Mouse (Mus musculus) left cerebral cortex, adult 8-10 months (tissue): ENCODE results near the gene Prss48. TPM values are rescaled to one million over a fixed set of nuclear protein-coding genes. Genes with fewer than 3 reads are reported as not detected.

Source experiments
- DNase-seq, 2 experiments: peaks; one replicate each; pipeline ENCODE4 v3.0.0; 2022; ENCODE audit warnings: low spot score in 2 of 2
- total RNA-seq, 4 experiments: library from RNA; stranded (reverse); gene quantifications; 2 replicates each; pipeline ENCODE4 v1.2.4; 2022

Prss48 gene
- total RNA-seq, result not detected

DNA sequence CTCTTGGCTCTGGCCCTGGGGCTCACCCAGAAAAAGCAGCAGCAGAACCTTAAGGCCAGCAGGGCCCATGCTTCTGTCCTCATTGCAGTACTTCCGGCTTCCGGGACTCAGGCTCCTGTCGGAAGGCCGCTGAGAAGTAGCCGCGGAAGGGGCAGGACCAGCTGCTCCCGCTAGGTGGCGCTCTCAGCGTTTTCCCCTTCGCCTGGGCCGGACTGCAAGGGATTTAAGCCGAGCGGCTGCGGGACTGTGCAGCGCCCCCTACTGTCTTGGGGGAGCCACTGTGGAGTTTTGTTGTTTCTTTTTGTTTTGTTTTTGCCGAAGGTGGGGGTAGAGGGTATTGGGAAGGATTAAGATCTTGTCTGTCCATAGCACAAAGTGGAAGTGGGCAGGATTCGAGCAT lies at the start of gene Prss48:
Prss48 (minus strand) TSS at position 69 of the 400 bp plus-strand sequence.
- no peak for DNase-seq

DNA sequence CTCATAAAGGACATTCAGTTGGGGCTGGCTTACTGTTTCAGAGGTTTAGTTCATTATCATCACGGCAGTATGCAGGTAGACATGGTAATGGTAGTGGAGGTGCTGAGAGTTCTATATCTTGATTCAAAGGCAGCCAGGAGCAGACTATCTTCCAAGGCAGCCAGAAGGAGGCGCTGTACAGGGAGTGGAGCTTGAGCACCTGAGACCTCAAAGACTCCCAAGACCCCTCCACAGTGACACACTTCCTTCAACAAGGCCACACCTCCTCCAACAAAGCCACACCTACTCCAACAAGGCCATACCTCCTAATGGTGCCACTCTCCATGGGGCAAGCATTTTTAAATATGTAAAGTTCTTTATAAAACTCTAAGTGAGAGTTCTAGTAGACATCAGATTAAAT lies 46.8 kb upstream of the Prss48 start:
- no peak for DNase-seq

- DNase-seq, result no peak
Measured at GRCm38 (mm10) chr3:86047686-86048408, 45.6 kb upstream of the Prss48 start.

- DNase-seq, result no peak
Measured at GRCm38 (mm10) chr3:86040286-86041201, 38.3 kb upstream of the Prss48 start.

GRCm38 (mm10) chr3:86038648-86039047 lies 36.4 kb upstream of the Prss48 start:
- no peak for DNase-seq

DNA sequence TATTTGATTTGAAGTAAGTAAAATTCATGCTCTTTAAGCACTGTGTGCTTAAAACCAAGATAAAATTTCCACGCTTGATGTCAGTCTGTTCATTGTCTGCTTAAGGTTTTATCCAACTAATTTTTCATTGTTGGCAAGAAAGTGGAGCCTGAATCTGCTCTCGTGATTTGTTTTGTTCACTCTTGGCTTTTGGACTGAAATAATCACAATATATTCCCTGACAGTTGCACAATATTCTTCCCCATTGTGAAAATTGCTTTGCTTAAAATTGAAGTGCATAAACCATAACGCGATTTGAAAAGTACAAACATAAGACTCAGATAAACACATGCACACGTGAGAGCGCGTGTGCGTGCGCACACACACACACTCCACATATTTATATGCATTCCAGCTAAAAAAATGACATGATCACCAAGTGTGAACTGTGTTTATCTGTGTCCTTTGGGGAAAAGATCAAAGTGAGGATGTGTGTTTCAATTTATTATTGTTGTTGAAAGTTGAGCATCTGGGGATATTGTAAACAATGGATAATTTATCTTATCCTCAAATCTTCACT lies 35.7 kb upstream of the Prss48 start:
- DNase-seq, result no peak

DNA sequence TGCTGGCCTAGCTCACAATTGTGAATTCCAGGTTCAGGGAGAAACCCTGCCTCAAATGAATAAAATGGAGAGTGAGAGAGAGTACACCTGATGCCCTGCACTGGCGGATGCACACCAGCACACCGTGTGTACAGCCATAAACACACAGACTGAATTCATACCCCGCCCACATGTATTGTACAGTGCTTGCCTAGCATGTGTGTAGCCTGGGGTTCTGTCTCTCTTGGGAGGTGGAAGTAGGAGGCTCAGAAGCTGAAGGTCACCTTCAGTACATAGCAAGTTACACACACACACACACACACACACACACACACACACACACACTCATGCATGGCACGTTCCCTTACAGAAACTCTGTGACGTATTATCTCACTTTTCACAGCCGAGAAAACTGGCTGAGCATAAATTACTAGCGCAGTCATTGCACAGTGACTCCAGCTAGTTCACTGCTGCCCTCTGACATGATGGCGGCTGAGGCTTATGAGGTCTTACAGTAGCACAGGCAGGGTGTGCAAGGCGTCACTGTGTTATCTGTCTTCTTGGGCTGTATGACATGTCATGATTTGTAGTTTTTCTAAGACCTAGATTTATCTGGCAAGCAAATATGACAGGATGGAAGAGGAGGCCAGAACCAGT lies 31.3 kb upstream of the Prss48 start:
- no peak for DNase-seq

GRCm38 (mm10) chr3:86030566-86030965 lies 28.3 kb upstream of the Prss48 start:
- DNase-seq, result no peak

GRCm38 (mm10) chr3:86028658-86029375 lies 26.5 kb upstream of the Prss48 start:
- no peak for DNase-seq

- no peak for DNase-seq
Measured at GRCm38 (mm10) chr3:86025341-86026137, 23.2 kb upstream of the Prss48 start.

DNA sequence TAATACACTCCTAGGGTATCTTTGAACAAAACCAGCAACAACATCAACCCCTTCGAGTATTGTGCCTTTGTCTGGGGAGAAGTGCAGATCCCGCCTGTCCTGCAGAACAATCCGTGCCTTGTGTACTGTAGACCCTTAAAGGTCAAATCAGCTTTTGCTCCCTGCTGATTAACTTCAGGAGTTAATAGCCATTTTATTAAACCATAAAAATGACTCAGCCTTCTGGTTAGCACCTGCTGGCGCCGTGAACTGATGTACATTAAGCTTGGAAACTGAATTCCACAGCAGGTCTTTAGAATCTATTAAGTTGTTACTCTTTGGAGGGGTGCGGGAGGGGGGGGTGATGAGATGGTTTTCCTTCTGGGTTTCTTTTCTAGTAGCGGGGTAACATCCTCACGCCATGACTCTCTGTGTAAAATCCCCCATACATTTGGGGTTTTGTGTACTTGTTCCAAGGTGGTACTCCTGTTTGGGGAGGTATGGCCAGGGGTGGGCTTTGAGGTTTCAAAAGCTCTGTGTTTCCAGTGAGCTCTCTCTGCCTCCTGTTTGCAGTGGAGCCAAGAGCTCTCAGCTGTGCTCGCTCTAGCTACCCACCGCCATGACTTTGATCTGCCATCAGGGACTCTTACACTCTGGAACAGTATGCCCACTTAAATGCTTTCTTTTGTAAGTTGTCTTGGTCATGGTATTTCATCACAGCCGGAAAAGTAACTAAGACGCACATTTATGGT lies 21.9 kb upstream of the Prss48 start:
- no peak for DNase-seq

- no peak for DNase-seq
Measured at GRCm38 (mm10) chr3:86021651-86022050, 19.4 kb upstream of the Prss48 start.

- no peak for DNase-seq
Measured at GRCm38 (mm10) chr3:86020921-86021650, 18.8 kb upstream of the Prss48 start.

- DNase-seq, result peak in 1 of 2 experiments; percentile 30
Measured at GRCm38 (mm10) chr3:86017484-86017883, 15.2 kb upstream of the Prss48 start.

DNA sequence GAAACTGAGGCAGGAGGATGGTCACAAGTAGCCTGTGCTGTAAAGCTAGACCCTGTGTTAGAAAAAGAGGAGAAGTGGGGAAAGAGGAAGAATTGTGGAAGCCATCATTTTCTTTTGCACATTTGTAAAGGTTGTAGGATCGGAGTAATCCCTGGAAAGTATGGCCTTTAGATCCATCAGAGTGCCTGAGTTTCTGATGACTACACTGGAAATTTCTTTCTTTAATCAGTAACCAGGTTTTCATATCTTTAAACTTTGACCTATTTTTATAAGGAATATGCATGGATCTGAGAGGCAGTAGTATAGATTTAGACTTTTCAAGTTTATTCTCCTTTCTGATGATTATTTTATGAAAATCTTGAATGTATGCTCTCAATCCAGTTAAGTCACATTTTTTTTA lies 14.7 kb upstream of the Prss48 start:
- DNase-seq, result no peak

DNA sequence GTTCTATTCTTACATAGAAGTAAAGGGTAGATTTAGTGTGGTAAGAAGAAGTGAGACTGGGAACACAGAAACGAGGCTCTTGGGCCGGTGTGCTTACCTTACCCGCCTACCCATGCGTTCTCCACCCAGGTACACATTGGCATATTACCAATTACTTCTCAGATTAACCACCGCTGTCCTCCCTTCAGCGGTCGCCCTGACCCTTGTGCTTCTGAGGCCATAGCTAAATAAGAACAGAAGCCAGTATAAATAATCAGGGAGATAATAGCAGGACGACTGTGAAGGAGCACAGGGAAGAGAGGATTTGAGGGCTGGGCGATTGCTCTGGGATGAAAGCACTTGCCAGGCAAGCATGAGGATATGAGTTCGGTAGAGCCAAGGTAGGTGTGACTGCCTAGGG lies 11.5 kb upstream of the Prss48 start:
- DNase-seq, result no peak

- DNase-seq, result no peak
Measured at GRCm38 (mm10) chr3:86011833-86012232, 9.5 kb upstream of the Prss48 start.

DNA sequence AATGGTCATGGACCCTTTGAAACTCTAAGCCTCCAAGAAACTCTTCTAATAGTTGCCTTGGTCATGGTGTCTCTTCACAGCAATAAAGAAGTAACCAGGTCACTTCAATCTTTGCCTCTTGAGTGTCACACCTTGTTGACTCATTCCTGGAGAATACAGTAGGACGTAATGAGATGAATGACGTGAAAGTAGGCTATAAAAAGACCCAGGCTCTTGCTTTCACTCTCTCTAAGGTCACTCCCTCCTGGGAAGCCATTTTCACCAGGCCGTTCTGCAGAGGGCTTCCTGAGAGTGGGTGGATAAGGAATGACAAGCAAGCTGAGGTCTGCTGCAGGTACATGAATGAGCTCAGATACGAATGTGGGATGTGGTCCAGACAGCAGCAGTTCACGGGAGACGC lies 9.1 kb upstream of the Prss48 start:
- DNase-seq, result no peak

DNA sequence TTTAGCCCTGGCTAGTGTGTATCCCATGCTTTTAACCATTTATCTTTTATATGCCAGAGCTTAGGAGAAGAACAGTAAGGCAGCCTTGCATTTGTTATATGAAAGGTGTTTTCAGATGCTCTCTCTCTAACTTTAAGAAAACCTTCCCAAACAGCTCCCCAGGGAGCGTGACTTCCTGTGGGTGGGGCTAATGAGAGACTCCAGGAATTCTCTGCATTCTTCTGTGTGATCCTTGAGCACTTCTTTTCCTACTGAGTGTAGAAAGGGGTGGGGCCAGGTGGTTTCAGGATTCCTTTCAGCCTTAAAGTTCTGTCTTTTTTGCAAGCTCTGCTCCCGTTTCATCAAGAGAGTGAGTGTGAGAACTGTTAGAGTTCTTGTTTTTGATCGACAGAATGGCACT lies 8.3 kb upstream of the Prss48 start:
- no peak for DNase-seq
